Mouse (Mus musculus) testis, postnatal 10 days (tissue): ENCODE results near the gene Kcnk3.

Source experiments
- DNase-seq: peaks from one replicate; pipeline ENCODE4 v3.0.0; 2021; ENCODE audit warnings: low spot score

Gene Kcnk3

DNA sequence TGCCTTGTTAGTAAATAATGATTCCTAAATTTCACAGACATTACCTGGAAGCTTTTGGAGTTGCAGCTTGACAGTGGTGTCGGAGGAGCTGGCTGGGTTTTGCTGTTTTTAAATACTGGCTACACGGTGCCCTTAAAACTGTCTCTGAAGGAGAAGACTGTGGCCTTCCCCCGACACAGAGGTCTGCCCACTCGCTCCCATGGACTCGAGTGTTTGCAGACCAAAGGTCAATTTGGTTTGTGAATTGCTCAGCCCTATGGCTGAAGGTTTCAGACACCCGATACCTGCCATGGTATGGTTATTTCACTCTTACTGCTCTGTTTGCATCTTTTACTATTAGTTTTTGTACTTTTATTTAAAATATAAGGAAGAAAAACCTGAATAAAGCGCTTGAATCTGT lies 86.0 kb downstream of the Kcnk3 start:
- DNase-seq: no peak
